Mouse (Mus musculus) embryonic facial prominence, embryonic 13.5 days (tissue): ENCODE results near the gene Kmt2d. TPM values are rescaled to one million over a fixed set of nuclear protein-coding genes. Genes with fewer than 3 reads are reported as not detected.

Source experiments
- ATAC-seq: fragments of 200-750 bp; cut with Nextera tagmentation; 2 replicates; pipeline ENCODE4 v1.8.0; 2017; ENCODE audit warnings: low read depth; ENCODE audit not compliant: insufficient number of reproducible peaks, insufficient read depth, low FRiP score, low TSS enrichment
- H3K27ac ChIP-seq: fragments of 300-500 bp; sonication (generic); 2 replicates; pipeline ENCODE4 v1.5.1; 2015; ENCODE audit warnings: moderate library complexity, mild to moderate bottlenecking, inconsistent platforms
- H3K27me3 ChIP-seq: fragments of 300-500 bp; sonication (generic); 2 replicates; pipeline ENCODE4 v1.6.1; 2015; ENCODE audit warnings: mild to moderate bottlenecking, inconsistent platforms
- H3K36me3 ChIP-seq: fragments of 300-500 bp; sonication (generic); 2 replicates; pipeline ENCODE4 v1.6.1; 2015; ENCODE audit warnings: mild to moderate bottlenecking, inconsistent platforms
- H3K4me1 ChIP-seq: fragments of 300-500 bp; sonication (generic); 2 replicates; pipeline ENCODE4 v1.6.1; 2015; ENCODE audit warnings: inconsistent platforms
- H3K4me2 ChIP-seq: fragments of 300-500 bp; sonication (generic); 2 replicates; pipeline ENCODE4 v1.6.1; 2015; ENCODE audit warnings: moderate library complexity, mild to moderate bottlenecking, inconsistent platforms
- H3K4me3 ChIP-seq: fragments of 300-500 bp; sonication (generic); 2 replicates; pipeline ENCODE4 v1.5.1; 2015; ENCODE audit warnings: mild to moderate bottlenecking, inconsistent platforms
- H3K9ac ChIP-seq: fragments of 300-500 bp; sonication (generic); 2 replicates; pipeline ENCODE4 v1.6.1; 2015; ENCODE audit warnings: mild to moderate bottlenecking, inconsistent platforms
- H3K9me3 ChIP-seq: fragments of 300-500 bp; sonication (generic); 2 replicates; pipeline ENCODE4 v1.6.1; 2016; ENCODE audit warnings: inconsistent platforms
- WGBS: fragments of 180-500 bp; shearing (Covaris S2); methylation state at CpG from one replicate; pipeline ENCODE4 v1.1.7; 2015; ENCODE audit warnings: mixed read lengths; 5-methylcytosine and 5-hydroxymethylcytosine counted together
- polyA plus RNA-seq: library from polyadenylated mRNA; unstranded; fragments of >200 nt; fragmentation: Nextera tagmentation; extraction: Ambion mirVana; gene quantifications from 2 replicates; pipeline ENCODE4 v1.2.1, GENCODE M21; 2015

Kmt2d gene
- polyA plus RNA-seq, 1 experiment from 2014 or later = 15.2 TPM

DNA sequence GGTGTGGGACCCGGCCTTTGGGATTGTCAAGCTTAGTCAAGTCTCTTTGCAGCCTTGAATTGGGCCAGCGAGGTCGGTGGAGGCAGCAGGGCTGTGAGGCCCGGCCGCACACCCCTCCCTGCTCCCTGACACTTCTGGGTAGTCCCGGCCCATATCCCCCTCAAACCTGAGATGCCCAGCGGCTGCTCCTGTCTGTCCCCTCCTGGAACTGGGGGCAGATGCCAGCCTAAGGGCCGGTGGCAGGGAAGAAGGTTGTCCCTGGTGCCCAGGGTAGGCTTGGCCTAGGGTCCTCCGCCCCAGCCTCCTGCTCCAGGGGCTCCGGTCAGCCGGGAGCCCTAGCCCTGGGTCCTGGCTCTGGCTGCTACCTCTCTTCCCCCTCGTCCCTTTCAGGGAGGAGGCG is 36.9 kb downstream of the Kmt2d start:
- peaks cover 62% of the 10 kb centered on the region for H3K36me3 ChIP-seq

DNA sequence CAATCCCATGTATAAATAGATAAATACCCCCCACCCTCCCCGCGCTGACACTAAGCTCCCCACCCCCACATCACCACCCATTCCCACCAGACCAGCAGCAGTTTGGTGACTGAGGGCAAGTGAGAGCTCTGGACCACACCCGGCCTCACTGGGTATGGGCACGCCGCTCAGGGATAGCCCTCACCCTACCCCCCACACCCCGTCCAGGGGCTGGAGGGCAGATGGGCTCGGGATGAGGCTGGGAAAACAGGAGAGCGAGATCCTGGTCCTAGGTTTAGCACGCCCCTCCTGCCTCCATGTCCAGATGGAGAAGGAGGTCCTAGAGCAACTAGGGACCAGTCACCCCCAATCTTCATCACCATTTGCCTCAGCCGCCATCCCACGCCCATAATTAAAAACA is 37.7 kb downstream of the Kmt2d start:
- no peak overlapping the region for H3K27ac ChIP-seq
- no peaks in the 10 kb centered on the region for H3K27me3 ChIP-seq
- H3K9me3 ChIP-seq = no peaks in the 10 kb centered on the region
- 84% methylated on average over 11 of the region's 11 CpGs for WGBS
- no peak overlapping the region for H3K4me3 ChIP-seq
- H3K36me3 ChIP-seq = peaks cover 55% of the 10 kb centered on the region
- H3K4me2 ChIP-seq = no peak overlapping the region
- ATAC-seq = no peak
- no peak overlapping the region for H3K9ac ChIP-seq
- peaks cover 21% of the 10 kb centered on the region for H3K4me1 ChIP-seq

More for the DNA sequence above, 36.9 kb downstream of the Kmt2d start:
- Histone ChIP-seq H3K4me3 (no peak overlapping the region), H3K9ac (no peak overlapping the region), H3K27ac (no peak overlapping the region), H3K9me3 (no peaks in the 10 kb centered on the region), H3K27me3 (no peaks in the 10 kb centered on the region), H3K4me1 (peaks cover 19% of the 10 kb centered on the region), H3K4me2 (no peak overlapping the region)
- 87% methylated on average over 13 of the region's 13 CpGs for WGBS
- no peak for ATAC-seq

DNA sequence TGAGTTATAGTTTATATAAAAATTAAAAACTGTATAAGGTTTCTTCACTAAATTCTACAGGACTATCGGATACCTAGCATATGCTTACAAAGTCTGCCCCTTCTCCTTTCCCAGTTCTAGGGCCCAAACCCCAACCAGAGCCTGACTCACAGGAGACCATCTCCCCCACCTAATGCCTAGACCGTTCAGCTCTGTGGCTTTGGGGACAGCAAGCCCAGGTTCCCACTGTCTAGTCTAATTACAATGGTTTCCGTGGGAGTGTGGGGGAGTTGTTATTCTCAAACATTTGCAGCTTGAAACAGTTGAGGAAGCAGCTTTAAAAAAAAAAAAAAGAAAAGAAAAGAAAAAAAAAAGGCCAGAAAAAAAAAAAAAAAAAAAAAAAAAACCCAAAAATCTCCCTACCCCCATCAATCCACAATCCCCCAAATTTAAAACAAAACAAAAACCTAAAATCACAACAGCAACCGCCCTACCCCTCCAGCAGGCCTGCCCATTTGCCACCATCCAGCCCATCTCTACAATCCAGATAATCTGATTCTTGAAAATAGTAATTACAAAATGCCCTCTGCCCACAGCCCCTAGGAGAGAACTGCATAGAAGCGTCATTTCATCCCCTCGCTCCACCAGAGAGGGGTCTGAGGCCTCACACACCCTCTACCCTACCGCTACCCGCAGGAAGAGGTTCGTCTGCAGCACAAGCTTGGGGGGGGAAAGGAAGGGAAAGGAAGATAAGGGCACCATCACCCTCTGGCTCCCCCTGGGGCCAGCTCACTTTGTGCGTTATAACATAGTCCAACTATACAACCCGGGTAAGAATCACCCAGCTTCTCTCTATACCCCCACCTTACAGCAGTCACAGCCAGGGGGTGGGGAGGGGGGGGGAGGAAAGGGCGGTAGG is 38.6 kb downstream of the Kmt2d start:
- Histone ChIP-seq H3K4me2 (peak overlapping the region; percentile 63), H3K4me3 (0 out of 2 replicates have a peak overlapping the region, but pooled peaks have one; percentile 75), H3K4me1 (peaks cover 21% of the 10 kb centered on the region), H3K27me3 (no peaks in the 10 kb centered on the region), H3K9ac (no peak overlapping the region), H3K9me3 (no peaks in the 10 kb centered on the region), H3K27ac (peak overlapping the region; percentile 96), H3K36me3 (peaks cover 50% of the 10 kb centered on the region)
- no peak for ATAC-seq
- WGBS = 58% methylated on average over 11 of the region's 12 CpGs

DNA sequence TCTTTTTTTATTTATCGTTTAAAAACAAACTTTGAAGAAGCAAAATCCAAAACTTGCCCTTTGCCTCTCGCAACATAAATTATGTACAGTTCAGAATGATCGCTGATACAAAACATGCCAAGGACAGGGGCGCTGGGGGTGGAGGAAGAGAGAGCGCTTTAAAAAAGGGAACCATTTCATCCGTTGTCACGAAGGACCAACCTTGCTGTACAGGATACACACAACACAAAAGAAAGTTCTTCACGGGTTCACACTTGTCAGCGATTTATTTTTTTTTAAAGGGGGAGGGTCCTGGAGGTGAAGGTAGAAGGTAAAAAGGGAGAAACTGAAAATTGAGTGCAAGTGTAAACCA is 39.3 kb downstream of the Kmt2d start:
- Histone ChIP-seq H3K27ac (peak overlapping the region; percentile 96), H3K36me3 (peaks cover 43% of the 10 kb centered on the region), H3K27me3 (no peaks in the 10 kb centered on the region), H3K9ac (peak overlapping the region; percentile 88; the same call in 1 of the 2 replicates), H3K4me3 (peak overlapping the region; percentile 75), H3K9me3 (no peaks in the 10 kb centered on the region), H3K4me2 (peak overlapping the region; percentile 63), H3K4me1 (peaks cover 21% of the 10 kb centered on the region)
- ATAC-seq = no peak
- WGBS = 21% methylated on average over 9 of the region's 9 CpGs

DNA sequence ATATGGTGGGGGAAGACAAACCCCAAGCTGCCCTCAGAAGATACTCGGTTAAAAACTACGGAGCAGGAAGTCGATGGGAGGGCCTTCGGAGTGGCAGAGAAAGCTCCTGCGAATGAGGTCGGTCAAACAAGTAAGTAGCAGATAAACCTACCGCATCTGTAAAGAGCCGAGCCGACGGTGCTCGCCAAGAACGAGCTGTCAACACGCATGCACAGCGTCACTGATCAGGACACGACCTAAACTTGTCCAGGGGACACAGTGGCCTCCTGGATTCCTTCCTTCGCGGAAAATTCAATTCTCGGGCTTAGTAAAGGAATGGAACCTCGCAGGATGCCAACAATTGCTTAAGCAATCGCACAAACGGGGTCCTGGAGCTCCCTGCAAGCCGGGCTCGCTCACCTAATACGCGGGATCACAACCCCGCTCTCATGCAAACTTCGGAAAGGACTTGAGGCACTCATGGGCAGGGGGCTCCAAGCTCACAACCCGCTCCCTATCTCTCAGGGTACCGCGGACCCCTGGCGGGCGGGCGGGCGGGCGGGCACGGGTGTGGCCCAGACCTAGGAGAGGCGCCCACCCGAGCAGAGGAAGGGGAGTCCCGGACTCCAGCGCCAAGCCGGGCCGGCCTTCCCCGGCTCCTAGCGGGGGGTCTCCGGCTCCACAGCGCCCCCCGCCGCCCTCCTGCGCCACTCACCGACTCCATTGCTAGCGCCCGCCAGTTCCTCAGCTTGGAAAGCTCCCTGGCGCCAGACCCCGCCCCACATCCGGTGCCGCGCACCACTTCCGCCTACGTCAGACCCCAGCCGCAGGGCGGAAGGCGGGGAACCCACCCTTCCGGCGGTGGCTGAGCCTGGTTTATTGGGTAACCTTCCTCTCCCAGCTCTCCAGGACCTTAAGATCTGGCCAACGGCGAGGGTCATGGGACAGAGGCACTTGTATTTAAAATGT is 40.0 kb downstream of the Kmt2d start, which contains the start of gene Prkag1:
Gene Prkag1 (minus strand): TSS at position 786 of the 948 bp plus-strand sequence.
- Histone ChIP-seq H3K9me3 (no peaks in the 10 kb centered on the region), H3K9ac (peak within 1 kb of the TSS; percentile 88), H3K27me3 (no peaks in the 10 kb centered on the region), H3K36me3 (peaks cover 36% of the 10 kb centered on the region), H3K4me2 (peak within 1 kb of the TSS; percentile 63), H3K4me3 (peak within 1 kb of the TSS; percentile 75), H3K27ac (peak within 1 kb of the TSS; percentile 96), H3K4me1 (peaks cover 21% of the 10 kb centered on the region)
- peak; percentile 92 for ATAC-seq
- under 1% methylated on average over 65 of the region's 66 CpGs for WGBS

DNA sequence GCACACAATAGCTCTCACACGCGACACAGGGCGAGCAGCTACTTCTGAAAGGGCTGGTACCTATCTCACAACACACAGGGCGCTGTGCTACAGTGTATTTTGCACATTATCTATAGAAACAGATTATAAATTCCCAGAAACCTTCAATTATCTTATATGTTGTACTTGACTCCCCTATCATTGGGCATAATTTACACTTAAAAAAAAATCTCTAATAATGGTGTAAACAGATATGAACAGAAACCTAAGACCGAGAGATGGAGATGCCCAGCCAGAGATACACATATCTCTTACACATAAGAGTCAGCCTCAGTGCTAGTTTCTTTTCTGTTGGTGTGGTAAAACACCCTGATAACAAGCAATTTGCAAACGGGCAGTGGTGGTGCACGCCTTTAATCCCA is 43.4 kb downstream of the Kmt2d start:
- H3K36me3 ChIP-seq = peaks cover 35% of the 10 kb centered on the region
- H3K27me3 ChIP-seq = no peaks in the 10 kb centered on the region
- H3K4me1 ChIP-seq = peaks cover 18% of the 10 kb centered on the region
- H3K27ac ChIP-seq = no peak overlapping the region
- ATAC-seq = no peak
- H3K4me3 ChIP-seq = no peak overlapping the region
- WGBS = 88% methylated on average over 7 of the region's 7 CpGs
- H3K4me2 ChIP-seq = no peak overlapping the region
- no peaks in the 10 kb centered on the region for H3K9me3 ChIP-seq
- H3K9ac ChIP-seq = no peak overlapping the region

DNA sequence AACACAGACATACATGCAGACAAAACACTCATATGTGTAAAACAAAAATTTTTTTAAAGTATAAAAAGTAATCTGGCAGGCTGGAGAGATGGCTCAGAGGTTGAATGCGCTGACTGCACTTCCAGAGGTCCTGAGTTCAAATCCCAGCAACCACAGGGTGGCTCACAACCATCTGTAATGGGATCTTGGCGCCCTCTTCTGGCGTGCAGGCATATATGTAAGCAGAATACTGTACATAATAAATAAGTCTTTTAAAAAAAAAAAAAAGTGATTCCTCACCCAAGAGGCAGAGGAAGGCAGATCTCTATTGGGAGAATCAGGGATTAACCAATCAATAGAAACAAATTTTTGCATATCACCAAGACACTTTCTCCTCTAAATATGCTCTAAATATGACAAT is 47.6 kb downstream of the Kmt2d start:
- H3K4me2 ChIP-seq = no peak overlapping the region
- peaks cover 65% of the 10 kb centered on the region for H3K36me3 ChIP-seq
- H3K9me3 ChIP-seq = no peaks in the 10 kb centered on the region
- 76% methylated on average over 3 of the region's 3 CpGs for WGBS
- no peaks in the 10 kb centered on the region for H3K27me3 ChIP-seq
- no peak overlapping the region for H3K27ac ChIP-seq
- H3K9ac ChIP-seq = no peak overlapping the region
- ATAC-seq = no peak
- no peak overlapping the region for H3K4me3 ChIP-seq
- H3K4me1 ChIP-seq = no peaks in the 10 kb centered on the region

DNA sequence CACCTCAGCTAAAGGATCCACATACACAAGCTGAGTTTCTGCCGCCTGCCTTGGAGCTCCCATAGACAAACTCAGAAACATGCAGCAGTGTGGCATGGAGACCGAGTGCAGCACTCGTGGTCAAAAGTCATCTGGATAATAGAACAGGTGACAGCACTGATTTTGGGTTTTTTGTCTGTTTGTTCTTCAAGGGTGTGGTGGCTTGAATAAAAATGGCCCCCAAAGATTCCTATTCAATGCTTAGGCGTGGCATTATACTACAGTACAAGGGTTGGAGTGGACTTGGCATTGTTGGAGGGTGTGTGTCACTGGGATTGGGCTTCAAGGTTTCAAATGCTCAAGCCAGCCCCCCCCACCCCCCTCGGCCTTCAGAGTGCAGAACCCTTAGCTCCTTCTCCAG is 48.9 kb downstream of the Kmt2d start:
- 86% methylated on average over 5 of the region's 5 CpGs for WGBS
- Histone ChIP-seq H3K27ac (no peak overlapping the region), H3K9me3 (no peaks in the 10 kb centered on the region), H3K36me3 (peaks cover 63% of the 10 kb centered on the region), H3K4me2 (no peak overlapping the region), H3K27me3 (no peaks in the 10 kb centered on the region), H3K4me1 (no peaks in the 10 kb centered on the region), H3K4me3 (no peak overlapping the region), H3K9ac (no peak overlapping the region)
- ATAC-seq = no peak

DNA sequence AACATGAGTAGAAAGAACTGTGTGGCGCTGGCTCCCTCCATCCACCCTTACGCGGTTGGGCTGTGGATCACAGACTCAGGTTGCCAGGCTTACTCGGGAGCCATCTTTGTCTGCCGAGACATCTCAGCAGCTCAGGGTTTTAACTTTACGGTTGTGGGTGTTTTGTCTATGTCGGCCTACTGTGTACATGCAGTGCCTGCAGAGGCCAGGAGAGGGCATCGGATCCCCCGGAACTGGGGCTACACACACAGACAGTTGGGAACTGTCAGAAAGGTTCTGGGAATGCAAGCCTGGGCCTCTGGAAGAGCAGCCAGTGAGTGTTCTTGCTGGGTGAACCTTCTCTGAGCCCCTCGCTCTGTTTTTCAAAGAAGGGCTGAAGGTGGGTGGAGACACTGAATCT is 49.6 kb downstream of the Kmt2d start:
- Histone ChIP-seq H3K9me3 (no peaks in the 10 kb centered on the region), H3K9ac (no peak overlapping the region), H3K4me1 (no peaks in the 10 kb centered on the region), H3K4me3 (no peak overlapping the region), H3K4me2 (no peak overlapping the region), H3K27ac (no peak overlapping the region), H3K27me3 (no peaks in the 10 kb centered on the region), H3K36me3 (peaks cover 70% of the 10 kb centered on the region)
- ATAC-seq = no peak
- WGBS = 31% methylated on average over 10 of the region's 10 CpGs

DNA sequence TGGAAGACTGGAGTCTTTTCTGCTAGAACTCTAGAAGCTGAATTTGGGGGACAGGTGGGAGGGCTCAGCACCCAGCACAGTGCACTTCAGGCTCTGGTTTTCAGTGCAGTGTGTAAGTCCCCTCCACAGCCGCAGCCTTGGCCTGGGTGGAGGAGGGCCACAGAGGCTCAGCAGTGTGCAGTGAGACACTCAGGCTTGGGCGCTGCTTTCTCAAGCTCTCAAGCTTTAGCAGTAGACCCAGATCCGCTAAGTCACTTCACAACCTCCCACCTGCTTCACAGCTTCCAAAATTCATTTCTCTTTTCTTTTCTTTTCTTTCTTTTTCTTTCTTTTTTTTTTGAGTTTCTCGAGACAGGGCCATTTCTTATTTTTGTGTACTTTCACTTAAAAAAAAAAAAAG is 50.1 kb downstream of the Kmt2d start:
- Histone ChIP-seq H3K27me3 (no peaks in the 10 kb centered on the region), H3K4me1 (no peaks in the 10 kb centered on the region), H3K9ac (no peak overlapping the region), H3K4me3 (no peak overlapping the region), H3K9me3 (no peaks in the 10 kb centered on the region), H3K27ac (no peak overlapping the region), H3K4me2 (no peak overlapping the region), H3K36me3 (peaks cover 74% of the 10 kb centered on the region)
- 90% methylated on average over 4 of the region's 4 CpGs for WGBS
- ATAC-seq = no peak

DNA sequence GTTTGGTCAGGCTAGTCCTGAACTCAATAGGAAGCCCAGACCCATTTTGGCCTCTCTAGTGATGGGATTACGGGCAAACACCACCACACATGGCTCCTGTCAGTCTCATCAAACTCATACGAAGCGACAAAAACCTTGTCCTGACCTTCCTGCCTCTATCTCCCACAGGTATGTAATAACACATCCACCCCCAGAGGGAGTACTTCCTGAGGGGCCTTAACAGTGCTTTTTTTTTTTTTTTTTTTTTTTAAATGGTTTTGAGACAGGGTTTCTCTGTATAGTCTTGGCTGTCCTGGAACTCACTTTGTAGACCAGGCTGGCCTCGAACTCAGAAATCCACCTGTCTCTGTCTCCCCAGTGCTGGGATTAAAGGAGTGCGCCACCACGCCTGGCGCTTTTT is 52.8 kb downstream of the Kmt2d start:
- ATAC-seq = no peak
- Histone ChIP-seq H3K9me3 (no peaks in the 10 kb centered on the region), H3K36me3 (peaks cover 75% of the 10 kb centered on the region), H3K4me2 (no peak overlapping the region), H3K4me1 (no peaks in the 10 kb centered on the region), H3K27me3 (no peaks in the 10 kb centered on the region), H3K4me3 (no peak overlapping the region), H3K27ac (no peak overlapping the region), H3K9ac (no peak overlapping the region)
- WGBS = 90% methylated on average over 7 of the region's 7 CpGs
